Mouse (Mus musculus) thymus, adult 2 months (tissue): ENCODE measurements around the gene Dcxr.

Experiments
- CTCF ChIP-seq: fragments of 200-500 bp; IDR thresholded peaks from 2 replicates; pipeline ENCODE4 v1.5.1; 2012; ENCODE audit warnings: mild to moderate bottlenecking, control low read depth, low read length, moderate library complexity, borderline replicate concordance; ENCODE audit not compliant: control insufficient read depth, poor library complexity, insufficient read depth; ENCODE audit errors: extremely low read depth
- POLR2A ChIP-seq: fragments of 200-500 bp; IDR thresholded peaks from 2 replicates; pipeline ENCODE4 v1.6.1; 2012; ENCODE audit warnings: mild to moderate bottlenecking, low read length, control low read depth, moderate library complexity; ENCODE audit not compliant: control insufficient read depth, poor library complexity, insufficient read depth; ENCODE audit errors: extremely low read depth

DNA sequence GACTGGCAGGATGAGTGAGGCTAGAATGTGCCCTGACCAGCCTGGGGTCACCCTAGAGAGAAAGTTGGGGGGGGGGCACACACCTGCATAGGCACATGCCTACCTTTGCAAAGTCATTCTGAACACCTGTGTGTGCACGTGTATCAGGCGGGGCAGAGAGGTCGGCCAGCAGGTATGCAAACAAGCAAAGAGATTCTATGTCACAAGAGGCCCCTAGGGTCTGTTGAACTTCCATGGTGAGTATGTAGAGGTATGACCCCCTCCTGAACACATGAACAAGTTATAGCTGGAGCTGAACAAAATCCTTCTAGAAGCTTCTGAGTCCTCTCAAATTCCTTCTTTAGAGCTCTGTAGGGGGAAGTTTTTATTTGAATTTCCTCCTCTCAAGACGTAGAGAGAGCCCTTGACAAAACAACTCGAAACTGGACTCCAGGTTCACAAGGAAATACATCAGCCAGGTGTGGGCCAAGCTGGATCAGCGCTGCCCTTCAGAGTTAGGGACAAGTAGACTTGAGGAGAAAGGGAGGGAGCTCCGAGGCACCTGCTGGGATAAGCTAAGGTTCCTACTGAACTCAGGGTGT, 17.1 kb upstream of the Dcxr start:
- TF ChIP-seq POLR2A (no peak), CTCF (no peak)
